Mouse (Mus musculus) layer of hippocampus, postnatal 14 days (tissue): ENCODE measurements around the gene Mov10. TPM values are rescaled to one million over a fixed set of nuclear protein-coding genes. Genes with fewer than 3 reads are reported as not detected.

Experiments
- total RNA-seq, 2 experiments: library from RNA; stranded (reverse); gene quantifications; 2 replicates each; pipeline ENCODE4 v1.2.3; 2021

Gene Mov10
- total RNA-seq, 2 experiments from 2014 or later = 7.9 to 9.4 TPM

Other genes starting within 250 kb of the Mov10 start
- 10 to 100 TPM; 71.6 to 74.2 TPM for gene Slc16a1, start 179.9 kb downstream of the Mov10 start, total RNA-seq
- gene Ppm1j, start 37.5 kb downstream of the Mov10 start, total RNA-seq = 1 to 10 TPM in 1 of 2 experiments, under 1 TPM in 1; 0.81 to 2.7 TPM
- under 1 TPM in 1 of 2 experiments, not detected in 1; 0.10 TPM for gene Fam19a3, start 36.7 kb downstream of the Mov10 start, total RNA-seq
- gene Rhoc, start 30.2 kb downstream of the Mov10 start, total RNA-seq = 10 to 100 TPM; 35.3 to 37.6 TPM
- gene St7l, start 45.4 kb upstream of the Mov10 start, total RNA-seq = 10 to 100 TPM; 45.1 to 46.2 TPM
- gene Capza1, start 45.9 kb upstream of the Mov10 start, total RNA-seq = 10 to 100 TPM; 45.5 to 49.8 TPM
- gene Wnt2b, start 143.4 kb upstream of the Mov10 start, total RNA-seq = under 1 TPM; 0.85 to 0.91 TPM
- 10 to 100 TPM; 30.0 to 34.0 TPM for gene Cttnbp2nl, start 234.6 kb upstream of the Mov10 start, total RNA-seq
- not detected for gene 4930564D02Rik, start 248.3 kb upstream of the Mov10 start, total RNA-seq